Mouse (Mus musculus) MEL (cell line): ENCODE measurements around the gene Gm11549.

Experiments used
- CTCF ChIP-seq, 3 experiments: IDR thresholded peaks in 2 of 3; conservative IDR thresholded peaks in 1 of 3; 2 replicates each; pipeline ENCODE4 v1.5.1; 2011 to 2012; ENCODE audit warnings: low read length in 3 of 3, low read depth in 2 of 3, mild to moderate bottlenecking in 2 of 3, improper control_type of control experiment in 1 of 3, inconsistent platforms in 1 of 3, mixed read lengths in 1 of 3, moderate library complexity in 1 of 3; ENCODE audit not compliant: control insufficient read depth in 1 of 3, insufficient read depth in 1 of 3, poor library complexity in 1 of 3, severe bottlenecking in 1 of 3
- MAFK ChIP-seq: IDR thresholded peaks from 2 replicates; pipeline ENCODE4 v1.6.1; 2011; ENCODE audit warnings: low read depth, mild to moderate bottlenecking, low read length, improper control_type of control experiment, borderline replicate concordance
- MAZ ChIP-seq: IDR thresholded peaks from 2 replicates; pipeline ENCODE4 v1.6.1; 2012; ENCODE audit warnings: low read depth, mild to moderate bottlenecking, inconsistent platforms, low read length, improper control_type of control experiment
- POLR2A ChIP-seq, 2 experiments: IDR thresholded peaks; 2 replicates each; pipeline ENCODE4 v1.6.1; 2011 to 2012; ENCODE audit warnings: low read length in 2 of 2, mild to moderate bottlenecking in 2 of 2, control low read depth in 1 of 2, improper control_type of control experiment in 1 of 2, low read depth in 1 of 2, moderate library complexity in 1 of 2; ENCODE audit not compliant: control insufficient read depth in 1 of 2, insufficient read depth in 1 of 2, poor library complexity in 1 of 2
- SIN3A ChIP-seq: IDR thresholded peaks from 2 replicates; pipeline ENCODE4 v1.6.1; 2012; ENCODE audit warnings: low read length, improper control_type of control experiment, inconsistent platforms
- USF1 ChIP-seq: IDR thresholded peaks from 2 replicates; pipeline ENCODE4 v1.6.1; 2014; ENCODE audit warnings: low read depth, mild to moderate bottlenecking, inconsistent platforms, low read length, improper control_type of control experiment, moderate library complexity

GRCm38 (mm10) chr3:36489590-36489910 is 32.1 kb downstream of the Gm11549 start:
- TF ChIP-seq MAFK (no peak), CTCF (IDR thresholded peaks at IDR 0.05 in 2 of 3, conservative IDR thresholded peaks at IDR 0.05 in 1 of 3; ENCODE audit: control insufficient read depth in 1 of 3, insufficient read depth in 1 of 3, low read depth in 2 of 3, low read length in 3 of 3, poor library complexity in 1 of 3, severe bottlenecking in 1 of 3) (no peak), SIN3A (no peak), POLR2A (IDR thresholded peaks at IDR 0.05; ENCODE audit: control insufficient read depth in 1 of 2, insufficient read depth in 1 of 2, low read depth in 1 of 2, low read length in 2 of 2, poor library complexity in 1 of 2) (no peak), MAZ (no peak), USF1 (no peak)
